Mouse (Mus musculus) forebrain, embryonic 16.5 days (tissue): ENCODE measurements around the gene Rasgrp2. TPM values are rescaled to one million over a fixed set of nuclear protein-coding genes. Genes with fewer than 3 reads are reported as not detected.
A peak's percentile ranks its signal among the peaks of the same experiment; 100 is the strongest.

Source experiments
- ATAC-seq: fragments of 200-750 bp; cut with Nextera tagmentation; 2 replicates; pipeline ENCODE4 v1.8.0; 2017; ENCODE audit warnings: mild to moderate bottlenecking, moderate library complexity
- H3K27ac ChIP-seq: fragments of 300-500 bp; sonication (generic); 2 replicates; pipeline ENCODE4 v1.5.1; 2014; ENCODE audit warnings: low read length, control low read depth
- H3K27me3 ChIP-seq: fragments of 300-500 bp; sonication (generic); replicated peaks from 2 replicates; pipeline ENCODE4 v1.6.1; 2014; ENCODE audit warnings: low read length; ENCODE audit not compliant: control insufficient read depth, insufficient read depth
- H3K36me3 ChIP-seq: fragments of 300-500 bp; sonication (generic); 2 replicates; pipeline ENCODE4 v1.6.1; 2014; ENCODE audit not compliant: control insufficient read depth, insufficient read depth
- H3K4me1 ChIP-seq: fragments of 300-500 bp; sonication (generic); replicated peaks from 2 replicates; pipeline ENCODE4 v1.6.1; 2014; ENCODE audit warnings: low read length; ENCODE audit not compliant: control insufficient read depth, insufficient read depth
- H3K4me2 ChIP-seq: fragments of 300-500 bp; sonication (generic); 2 replicates; pipeline ENCODE4 v1.6.1; 2014; ENCODE audit warnings: mild to moderate bottlenecking, low read length, control low read depth
- H3K4me3 ChIP-seq: fragments of 300-500 bp; sonication (generic); replicated peaks from 2 replicates; pipeline ENCODE4 v1.5.1; 2014; ENCODE audit warnings: mild to moderate bottlenecking, low read length, control low read depth
- H3K9ac ChIP-seq: fragments of 300-500 bp; sonication (generic); replicated peaks from 2 replicates; pipeline ENCODE4 v1.6.1; 2014; ENCODE audit warnings: low read depth, low read length, control low read depth
- H3K9me3 ChIP-seq: fragments of 300-500 bp; sonication (generic); 2 replicates; pipeline ENCODE4 v1.6.1; 2016; ENCODE audit warnings: low read length; ENCODE audit not compliant: control insufficient read depth
- WGBS: fragments of 180-500 bp; shearing (Covaris S2); extraction: QIAGEN DNeasy Blood & Tissue Kit; methylation state at CpG from one replicate; pipeline ENCODE4 v1.1.7; 2014; 5-methylcytosine and 5-hydroxymethylcytosine counted together
- polyA plus RNA-seq: library from polyadenylated mRNA; unstranded; fragments of >200 nt; fragmentation: Nextera tagmentation; extraction: Ambion mirVana; gene quantifications from 2 replicates; pipeline ENCODE4 v1.2.1, GENCODE M21; 2015

Rasgrp2 gene
- polyA plus RNA-seq, 1 experiment from 2014 or later = 60.8 TPM

GRCm38 (mm10) chr19:6420481-6421210, 21.5 kb downstream of the Rasgrp2 start:
- peaks cover 89% of the 10 kb centered on the region for H3K4me1 ChIP-seq
- peak overlapping the region; percentile 81 for H3K9ac ChIP-seq
- WGBS = 49% methylated on average over 19 of the region's 19 CpGs
- H3K9me3 ChIP-seq = no peaks in the 10 kb centered on the region
- peak overlapping the region; percentile 67 for H3K4me3 ChIP-seq
- H3K27me3 ChIP-seq = no peaks in the 10 kb centered on the region
- no peak for ATAC-seq
- H3K36me3 ChIP-seq = no peaks in the 10 kb centered on the region
- peak overlapping the region; percentile 81 for H3K4me2 ChIP-seq
- 0 out of 2 replicates have a peak overlapping the region, but pooled peaks have one; percentile 9 for H3K27ac ChIP-seq

GRCm38 (mm10) chr19:6421211-6421590, 22.1 kb downstream of the Rasgrp2 start:
- no peak overlapping the region for H3K9ac ChIP-seq
- H3K27ac ChIP-seq = no peak overlapping the region

GRCm38 (mm10) chr19:6422014-6422413, 22.9 kb downstream of the Rasgrp2 start:
- no peak for ATAC-seq
- no peaks in the 10 kb centered on the region for H3K27me3 ChIP-seq
- peaks cover 89% of the 10 kb centered on the region for H3K4me1 ChIP-seq
- no peaks in the 10 kb centered on the region for H3K9me3 ChIP-seq
- no peak overlapping the region for H3K4me2 ChIP-seq
- H3K27ac ChIP-seq = no peak overlapping the region
- no peak overlapping the region for H3K9ac ChIP-seq
- H3K36me3 ChIP-seq = no peaks in the 10 kb centered on the region
- WGBS = 73% methylated on average over 7 of the region's 7 CpGs
- H3K4me3 ChIP-seq = no peak overlapping the region

More at GRCm38 (mm10) chr19:6421211-6421590, 22.1 kb downstream of the Rasgrp2 start:
- H3K4me1 ChIP-seq = peaks cover 89% of the 10 kb centered on the region
- no peak for ATAC-seq
- H3K36me3 ChIP-seq = no peaks in the 10 kb centered on the region
- WGBS = 59% methylated on average over 9 of the region's 9 CpGs
- no peak overlapping the region for H3K4me3 ChIP-seq
- no peaks in the 10 kb centered on the region for H3K27me3 ChIP-seq
- no peaks in the 10 kb centered on the region for H3K9me3 ChIP-seq
- peak overlapping the region; percentile 81 for H3K4me2 ChIP-seq

- Histone ChIP-seq H3K36me3 (no peaks in the 10 kb centered on the region), H3K4me2 (peak overlapping the region; percentile 8; the same call in 1 of the 2 replicates), H3K9me3 (no peaks in the 10 kb centered on the region), H3K27ac (no peak overlapping the region), H3K27me3 (peaks cover 5% of the 10 kb centered on the region; the same call in 1 of the 2 replicates), H3K4me3 (no peak overlapping the region), H3K9ac (no peak overlapping the region), H3K4me1 (peaks cover 89% of the 10 kb centered on the region)
- ATAC-seq = no peak
- whole genome bisulfite sequencing = 68% methylated on average over 16 of the region's 16 CpGs
Observed at GRCm38 (mm10) chr19:6423241-6423640, 24.1 kb downstream of the Rasgrp2 start.

GRCm38 (mm10) chr19:6424137-6424881, 25.2 kb downstream of the Rasgrp2 start:
- no peaks in the 10 kb centered on the region for H3K36me3 ChIP-seq
- H3K27ac ChIP-seq = no peak overlapping the region
- no peaks in the 10 kb centered on the region for H3K9me3 ChIP-seq
- no peak overlapping the region for H3K9ac ChIP-seq
- no peak overlapping the region for H3K4me3 ChIP-seq
- peaks cover 99% of the 10 kb centered on the region for H3K4me1 ChIP-seq
- ATAC-seq = no peak
- peaks cover 11% of the 10 kb centered on the region; the same call in 1 of the 2 replicates for H3K27me3 ChIP-seq
- WGBS = 55% methylated on average over 8 of the region's 8 CpGs
- H3K4me2 ChIP-seq = no peak overlapping the region

GRCm38 (mm10) chr19:6425595-6425994, 26.5 kb downstream of the Rasgrp2 start:
- peak; percentile 43 for ATAC-seq
- no peak overlapping the region for H3K9ac ChIP-seq

GRCm38 (mm10) chr19:6426703-6427500, 27.8 kb downstream of the Rasgrp2 start:
- Histone ChIP-seq H3K36me3 (no peaks in the 10 kb centered on the region), H3K27ac (peak overlapping the region; percentile 62), H3K4me1 (peaks cover 91% of the 10 kb centered on the region), H3K9ac (no peak overlapping the region), H3K4me2 (peak overlapping the region; percentile 63), H3K4me3 (no peak overlapping the region), H3K27me3 (peaks cover 11% of the 10 kb centered on the region; the same call in 1 of the 2 replicates), H3K9me3 (no peaks in the 10 kb centered on the region)
- 6% methylated on average over 13 of the region's 13 CpGs for WGBS
- ATAC-seq = peak; percentile 60

More at GRCm38 (mm10) chr19:6425595-6425994, 26.5 kb downstream of the Rasgrp2 start:
- Histone ChIP-seq H3K4me2 (peak overlapping the region; percentile 18), H3K27ac (peak overlapping the region; percentile 79), H3K36me3 (no peaks in the 10 kb centered on the region), H3K4me1 (peaks cover 97% of the 10 kb centered on the region), H3K9me3 (no peaks in the 10 kb centered on the region), H3K27me3 (peaks cover 11% of the 10 kb centered on the region; the same call in 1 of the 2 replicates), H3K4me3 (no peak overlapping the region)
- 20% methylated on average over 5 of the region's 5 CpGs for WGBS

GRCm38 (mm10) chr19:6427653-6428434, 28.7 kb downstream of the Rasgrp2 start:
- H3K9ac ChIP-seq = peak overlapping the region; percentile 53
- under 1% methylated on average over 73 of the region's 94 CpGs for WGBS
- H3K4me1 ChIP-seq = peaks cover 82% of the 10 kb centered on the region
- peaks cover 11% of the 10 kb centered on the region; the same call in 1 of the 2 replicates for H3K27me3 ChIP-seq
- ATAC-seq = no peak; the same call in 1 of the 2 replicates
- H3K27ac ChIP-seq = no peak overlapping the region
- no peaks in the 10 kb centered on the region for H3K9me3 ChIP-seq
- H3K4me2 ChIP-seq = peak overlapping the region; percentile 63
- H3K4me3 ChIP-seq = peak overlapping the region; percentile 37
- no peaks in the 10 kb centered on the region for H3K36me3 ChIP-seq
